In the genomic region with DNA sequence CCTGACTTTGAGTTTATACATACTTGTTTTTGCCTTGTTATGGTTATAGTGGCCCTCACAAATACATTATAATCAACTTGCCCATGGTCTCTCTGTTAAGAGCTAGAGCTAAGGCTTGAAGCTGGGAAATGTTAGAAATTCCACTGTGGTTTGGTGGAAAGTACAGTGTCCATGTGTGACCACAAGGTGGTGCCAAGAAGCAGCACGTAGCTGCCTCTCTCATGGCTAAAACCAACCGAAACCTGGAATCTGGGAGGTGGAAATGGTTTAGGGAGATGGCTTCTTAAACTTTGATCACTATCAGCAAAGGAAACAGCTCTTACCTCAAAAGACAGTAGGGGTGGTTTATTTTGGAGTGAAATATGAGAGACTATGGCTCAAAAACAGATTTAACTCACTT, we compare ENCODE assay signal across 9 mouse cellular contexts. TPM values are rescaled to one million over a fixed set of nuclear protein-coding genes. Genes with fewer than 3 reads are reported as not detected.
DNase-seq lines count a peak whose midpoint lies in the region; ATAC-seq and TF ChIP-seq lines count a peak whose summit lies in the region.
"Had no signal": no experiment of that assay in that cellular context is flagged by ENCODE, and none has a peak within 500 bp of the region (broad histone marks: within the 10 kb centered on the region; RNA-seq: fewer than 3 reads in every experiment).

No protein-coding gene starts in this region.

- peaks cover 10% of the 10 kb centered on the region; the same call in 1 of the 2 replicates for H3K4me1 ChIP-seq in hindbrain, embryonic 10.5 days (replicated peaks)
- H3K4me1 ChIP-seq in hindbrain, embryonic 12.5 days = peaks cover 6% of the 10 kb centered on the region; the same call in 1 of the 2 replicates
- H3K4me1 ChIP-seq in thymus, adult 2 months (replicated peaks; ENCODE audit: control insufficient read depth, insufficient read depth, low read length) = no peaks in the 10 kb centered on the region
- no peaks in the 10 kb centered on the region for H3K4me1 ChIP-seq in hindbrain, postnatal 0 days (ENCODE audit: insufficient read depth, low read length)
- H3K4me1 ChIP-seq: neural tube, embryonic 12.5 days had no signal

- TF ChIP-seq CTCF in thymus, adult 2 months (IDR thresholded peaks at IDR 0.05; ENCODE audit: borderline replicate concordance, control insufficient read depth, extremely low read depth, insufficient read depth, low read length, poor library complexity) = no peak
- TF ChIP-seq CTCF in hindbrain, postnatal 0 days (IDR thresholded peaks at IDR 0.05; ENCODE audit: low read depth) = peak; percentile 89

- H3K27me3 ChIP-seq in hindbrain, embryonic 10.5 days (ENCODE audit: insufficient read depth, poor library complexity, severe bottlenecking) = no peaks in the 10 kb centered on the region
- no peaks in the 10 kb centered on the region for H3K27me3 ChIP-seq in hindbrain, embryonic 12.5 days
- H3K27me3 ChIP-seq in thymus, adult 2 months (ENCODE audit: control insufficient read depth, insufficient read depth, low read length) = no peaks in the 10 kb centered on the region
- no peaks in the 10 kb centered on the region for H3K27me3 ChIP-seq in hindbrain, postnatal 0 days (ENCODE audit: insufficient read depth, low read length)
- H3K27me3 ChIP-seq: neural tube, embryonic 12.5 days had no signal

- no peak overlapping the region for H3K9ac ChIP-seq in hindbrain, embryonic 12.5 days
- no peak overlapping the region for H3K9ac ChIP-seq in hindbrain, postnatal 0 days (replicated peaks; ENCODE audit: low read length)
- H3K9ac ChIP-seq: neural tube, embryonic 12.5 days had no signal

- H3K27ac ChIP-seq in hindbrain, embryonic 10.5 days = no peak overlapping the region
- H3K27ac ChIP-seq in hindbrain, embryonic 12.5 days = no peak overlapping the region
- no peak overlapping the region for H3K27ac ChIP-seq in thymus, adult 2 months (ENCODE audit: control insufficient read depth, insufficient read depth, low read length)
- H3K27ac ChIP-seq in hindbrain, postnatal 0 days = no peak overlapping the region
- H3K27ac ChIP-seq: neural tube, embryonic 12.5 days had no signal

- DNase-seq in hindbrain, embryonic 10.5 days (ENCODE audit: low spot score) = peak; percentile 28
- peak; percentile 11 for DNase-seq in thymus, adult 2 months
- DNase-seq in thymus, postnatal 36 days = no peak
- DNase-seq in cerebellum, postnatal 10 days = peak; percentile 72 to 79
- DNase-seq in hindbrain, postnatal 0 days (ENCODE audit: low spot score) = peak; percentile 83
- peak; percentile 62 for DNase-seq in retina, postnatal 1 day
- no peak for DNase-seq in thymus, postnatal 10 days (ENCODE audit: low spot score in 2 of 2)

- no peak for ATAC-seq in hindbrain, embryonic 12.5 days (ENCODE audit: low FRiP score)
- ATAC-seq in hindbrain, postnatal 0 days = peak; percentile 50; the same call in 1 of the 2 replicates

- TF ChIP-seq POLR2A in thymus, adult 2 months (IDR thresholded peaks at IDR 0.05; ENCODE audit: control insufficient read depth, extremely low read depth, insufficient read depth, low read length, poor library complexity) = no peak

- H3K4me2 ChIP-seq in hindbrain, embryonic 12.5 days (replicated peaks) = no peak overlapping the region
- H3K4me2 ChIP-seq in hindbrain, postnatal 0 days (ENCODE audit: low read depth, low read length) = no peak overlapping the region
- H3K4me2 ChIP-seq: neural tube, embryonic 12.5 days had no signal

- peaks cover 64% of the 10 kb centered on the region for H3K36me3 ChIP-seq in hindbrain, embryonic 10.5 days
- peaks cover 32% of the 10 kb centered on the region for H3K36me3 ChIP-seq in hindbrain, embryonic 12.5 days
- H3K36me3 ChIP-seq in thymus, adult 2 months (ENCODE audit: control insufficient read depth, insufficient read depth, low read length) = peaks cover 5% of the 10 kb centered on the region; the same call in 1 of the 2 replicates
- H3K36me3 ChIP-seq in hindbrain, postnatal 0 days (ENCODE audit: insufficient read depth, low read length) = no peaks in the 10 kb centered on the region

- no peak overlapping the region for H3K4me3 ChIP-seq in hindbrain, embryonic 10.5 days
- no peak overlapping the region for H3K4me3 ChIP-seq in hindbrain, embryonic 12.5 days
- H3K4me3 ChIP-seq in thymus, adult 2 months (ENCODE audit: control insufficient read depth, insufficient read depth, low read length) = no peak overlapping the region
- no peak overlapping the region for H3K4me3 ChIP-seq in hindbrain, postnatal 0 days (ENCODE audit: low read length)
- H3K4me3 ChIP-seq: neural tube, embryonic 12.5 days had no signal

- 20% methylated on average over 2 of the region's 2 CpGs for WGBS in hindbrain, embryonic 10.5 days
- WGBS in hindbrain, embryonic 12.5 days = 26% methylated on average over 2 of the region's 2 CpGs
- WGBS in thymus, adult 2 months = 15% methylated on average over 2 of the region's 2 CpGs
- WGBS in hindbrain, postnatal 0 days = 11% methylated on average over 2 of the region's 2 CpGs

- no peaks in the 10 kb centered on the region for H3K9me3 ChIP-seq in hindbrain, embryonic 10.5 days
- H3K9me3 ChIP-seq in hindbrain, embryonic 12.5 days (replicated peaks) = no peaks in the 10 kb centered on the region
- no peaks in the 10 kb centered on the region for H3K9me3 ChIP-seq in hindbrain, postnatal 0 days (ENCODE audit: low read length)
- H3K9me3 ChIP-seq: neural tube, embryonic 12.5 days had no signal

RNA-seq across cellular contexts. Expression of gene Ercc6, which starts 17.6 kb away (rescaled TPM):
- 28.9 and 30.4 TPM in 2 replicates for polyA plus RNA-seq in hindbrain, embryonic 10.5 days (2016; fragmentation: Nextera tagmentation; extraction: Ambion mirVana)
- polyA plus RNA-seq in hindbrain, embryonic 12.5 days (2016; fragmentation: Nextera tagmentation; extraction: Ambion mirVana) = 33.7 and 34.4 TPM in 2 replicates
- 9.4 and 12.1 TPM in 2 replicates for polyA plus RNA-seq in thymus, adult 2 months (2012; rRNA removed)
- total RNA-seq in hindbrain, postnatal 0 days (2014; rRNA removed) = 10.3 and 12.2 TPM in 2 replicates
- 18.3 and 18.8 TPM in 2 replicates for polyA plus RNA-seq in hindbrain, postnatal 0 days (2015; fragmentation: Nextera tagmentation; extraction: Ambion mirVana)

Comparison
In these comparisons a context has a peak if more than half of its experiments do, and no peak if none do; other contexts are left out.
1. DNase-seq: peak in hindbrain, embryonic 10.5 days (single experiment), thymus, adult 2 months (single experiment), cerebellum, postnatal 10 days (2 of 2), hindbrain, postnatal 0 days (single experiment) and retina, postnatal 1 day (single experiment); none in thymus, postnatal 36 days (0 of 2) and thymus, postnatal 10 days (0 of 2).